Mouse (Mus musculus) activated CD4-positive, CD25-positive, alpha-beta regulatory T cell, adult 4 months (primary cell): ENCODE data around the gene Kif5c. TPM values are rescaled to one million over a fixed set of nuclear protein-coding genes. Genes with fewer than 3 reads are reported as not detected.

ENCODE experiments used
- ATAC-seq: one replicate; pipeline ENCODE4 v1.8.0; 2017
- polyA plus RNA-seq, 2 experiments: library from polyadenylated mRNA; unstranded; fragments of 100-300 nt; shearing (Covaris generic); gene quantifications; one replicate each; pipeline ENCODE4 v1.2.1; 2017

The Kif5c gene
- polyA plus RNA-seq, 2 experiments from 2014 or later = 1.5 to 2.0 TPM

DNA sequence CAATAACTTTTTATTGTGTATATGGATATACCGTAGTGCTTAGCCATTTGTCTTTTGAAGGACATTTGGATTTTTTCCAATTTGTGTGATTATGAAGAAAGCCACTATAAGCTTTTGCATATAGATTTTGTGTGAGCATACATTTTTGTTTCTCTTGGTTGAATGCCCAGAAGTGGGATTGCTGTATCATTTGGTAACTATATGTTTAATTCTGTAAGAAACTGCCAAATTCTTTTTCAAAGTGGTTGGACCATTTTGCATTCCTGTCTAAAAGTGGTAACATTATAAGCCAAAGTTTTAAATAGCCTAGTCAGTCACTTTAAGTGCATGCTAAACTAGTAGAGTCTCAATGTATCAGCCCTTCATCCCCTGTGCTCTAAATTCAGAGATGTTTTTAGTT is 6.5 kb downstream of the Kif5c start:
- no peak for ATAC-seq

DNA sequence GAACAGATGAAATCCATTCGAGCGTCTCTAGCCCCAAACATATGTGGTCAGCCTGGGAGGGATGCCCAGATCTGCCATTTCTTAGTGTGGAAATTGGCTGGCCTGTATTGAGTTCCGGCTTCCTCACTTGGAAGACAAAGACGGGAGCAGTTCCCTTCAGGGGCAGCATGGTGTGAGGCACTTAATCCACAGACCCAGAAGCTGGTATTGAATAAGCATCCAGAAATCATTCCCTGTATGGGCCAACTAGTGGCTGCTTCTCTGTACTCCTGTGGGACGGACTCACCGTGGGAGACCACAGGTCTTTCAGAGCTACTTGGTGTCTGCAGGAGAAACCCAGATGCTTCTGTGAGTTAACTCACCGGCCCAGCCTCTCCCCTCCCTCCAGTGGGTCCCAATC is 8.5 kb downstream of the Kif5c start:
- no peak for ATAC-seq

GRCm38 (mm10) chr2:49628094-49628705 is 9.1 kb downstream of the Kif5c start:
- ATAC-seq = no peak

- ATAC-seq = no peak
Observed at GRCm38 (mm10) chr2:49629181-49629580, 10.1 kb downstream of the Kif5c start.

GRCm38 (mm10) chr2:49630636-49631035 is 11.5 kb downstream of the Kif5c start:
- ATAC-seq = no peak

- ATAC-seq = no peak
Observed at GRCm38 (mm10) chr2:49633231-49633630, 14.1 kb downstream of the Kif5c start.

DNA sequence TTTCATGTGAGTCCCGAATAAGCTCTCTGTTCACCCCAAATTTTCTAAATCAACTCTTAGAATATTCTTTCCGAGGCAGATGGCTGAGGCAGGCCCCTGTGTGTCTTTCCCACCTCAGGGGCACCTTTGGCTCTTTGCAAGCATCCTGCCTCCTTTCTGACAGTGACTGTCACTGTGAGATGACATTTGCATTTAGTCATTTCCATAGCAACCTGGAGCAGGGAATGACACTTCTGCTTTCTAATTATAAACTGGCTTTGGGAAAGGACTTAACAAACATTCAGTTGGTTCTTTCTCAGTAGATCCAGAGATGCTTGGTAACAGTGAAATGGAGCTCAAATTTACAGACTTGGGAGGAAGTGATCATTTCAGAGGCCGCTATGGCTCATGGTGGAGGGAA is 23.7 kb downstream of the Kif5c start:
- ATAC-seq = no peak

DNA sequence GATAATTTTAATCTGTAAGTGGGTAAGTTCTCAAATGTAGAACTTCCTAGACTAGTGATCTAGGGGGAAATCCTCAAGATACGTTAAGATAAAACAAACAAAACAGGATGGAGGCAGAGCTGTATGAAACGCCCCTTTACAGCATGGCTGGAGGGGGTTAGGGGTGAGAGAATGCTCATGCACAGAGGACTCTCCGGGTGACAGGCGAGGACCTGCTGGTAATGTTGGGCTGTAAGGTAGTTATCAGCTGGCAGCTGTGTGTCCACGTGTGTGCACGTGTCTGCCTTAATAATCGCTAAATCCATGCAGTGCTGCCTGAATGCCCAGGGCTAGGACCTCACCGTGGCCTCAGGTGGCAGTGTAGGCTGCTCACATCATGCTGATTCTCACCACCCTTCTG is 24.7 kb downstream of the Kif5c start:
- no peak for ATAC-seq

DNA sequence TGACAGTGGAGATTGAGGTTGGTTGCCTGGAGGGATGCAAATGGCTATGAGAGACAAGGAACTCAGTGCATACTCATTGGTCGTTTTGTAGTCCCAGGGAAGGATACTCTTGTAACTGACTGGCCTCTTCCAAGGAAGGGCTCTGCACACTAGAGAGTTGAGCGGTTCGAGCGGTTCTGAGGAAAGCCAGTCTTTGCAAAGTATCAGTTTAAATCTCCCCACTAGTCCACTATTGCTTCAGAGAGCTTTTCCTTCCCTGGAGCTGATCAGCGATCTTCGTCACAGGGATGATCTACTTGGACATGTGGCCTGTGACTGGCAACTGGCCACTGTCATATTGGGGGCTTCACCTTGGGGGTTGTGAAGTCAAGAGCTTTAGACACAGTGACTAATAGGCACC is 28.5 kb downstream of the Kif5c start:
- ATAC-seq = no peak

GRCm38 (mm10) chr2:49648344-49648743 is 29.2 kb downstream of the Kif5c start:
- ATAC-seq = no peak

DNA sequence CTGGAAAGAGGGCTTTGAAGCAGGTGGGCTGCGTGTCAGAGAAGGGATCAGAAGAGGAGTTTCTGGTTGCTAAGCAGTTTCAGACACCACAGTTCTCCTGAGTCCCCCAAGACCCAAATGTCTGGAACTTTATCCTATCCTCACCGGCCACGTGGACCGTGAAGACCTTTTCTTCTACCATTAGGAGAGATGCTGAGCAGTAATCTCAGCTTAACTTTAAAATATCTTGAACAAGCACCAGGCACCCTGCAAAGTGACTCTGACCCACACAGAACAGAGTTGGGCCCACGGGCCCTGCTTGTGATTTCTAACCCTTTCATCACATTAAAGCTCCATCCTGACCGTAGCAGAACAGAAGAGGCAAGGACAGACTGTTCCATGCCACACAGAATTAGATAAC is 29.7 kb downstream of the Kif5c start:
- no peak for ATAC-seq

- no peak for ATAC-seq
Observed at GRCm38 (mm10) chr2:49649211-49649610, 30.1 kb downstream of the Kif5c start.

- ATAC-seq = no peak
Observed at GRCm38 (mm10) chr2:49651737-49652136, 32.6 kb downstream of the Kif5c start.

DNA sequence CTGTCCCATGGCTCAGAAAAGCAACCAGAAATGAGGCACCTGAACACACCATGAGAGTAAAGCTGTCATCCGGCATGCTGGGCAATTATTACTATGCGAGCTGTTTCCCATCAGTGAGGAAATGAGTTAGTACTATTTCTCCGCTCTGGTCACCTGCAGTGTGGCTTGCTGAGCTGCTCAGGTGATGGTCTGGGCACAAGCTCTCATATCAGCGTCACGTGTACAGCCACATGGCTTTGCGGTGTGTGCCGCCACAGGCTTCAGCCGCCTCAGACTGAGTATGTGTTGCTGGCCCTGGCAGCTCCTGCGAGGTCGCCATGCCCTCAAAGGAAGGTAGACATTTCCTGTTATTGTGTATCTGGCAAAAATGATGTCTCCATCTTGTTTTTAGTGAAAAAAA is 35.5 kb downstream of the Kif5c start:
- ATAC-seq = no peak

- no peak for ATAC-seq
Observed at GRCm38 (mm10) chr2:49655195-49655873, 36.2 kb downstream of the Kif5c start.

GRCm38 (mm10) chr2:49655874-49656195 is 36.7 kb downstream of the Kif5c start:
- ATAC-seq = no peak

DNA sequence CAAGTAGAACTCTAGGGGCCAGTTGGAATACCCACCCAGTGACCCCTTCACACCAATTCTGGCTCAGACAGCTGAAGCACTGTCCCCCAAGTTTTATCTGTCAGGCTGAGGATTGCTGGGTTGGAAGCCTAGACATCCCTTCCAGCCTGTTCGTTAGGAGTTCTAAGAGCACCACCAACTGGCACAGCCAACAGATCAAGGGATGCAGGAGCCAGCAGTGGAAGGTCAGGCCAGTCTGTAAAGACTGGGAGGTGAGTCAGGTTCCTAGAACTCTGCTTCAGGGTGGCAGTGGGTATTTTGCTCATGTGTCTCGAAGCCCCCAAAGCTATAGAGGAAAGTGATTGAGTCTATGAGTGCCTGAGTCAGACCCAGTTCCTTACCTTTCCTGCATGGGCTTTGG is 37.9 kb downstream of the Kif5c start:
- ATAC-seq = no peak

DNA sequence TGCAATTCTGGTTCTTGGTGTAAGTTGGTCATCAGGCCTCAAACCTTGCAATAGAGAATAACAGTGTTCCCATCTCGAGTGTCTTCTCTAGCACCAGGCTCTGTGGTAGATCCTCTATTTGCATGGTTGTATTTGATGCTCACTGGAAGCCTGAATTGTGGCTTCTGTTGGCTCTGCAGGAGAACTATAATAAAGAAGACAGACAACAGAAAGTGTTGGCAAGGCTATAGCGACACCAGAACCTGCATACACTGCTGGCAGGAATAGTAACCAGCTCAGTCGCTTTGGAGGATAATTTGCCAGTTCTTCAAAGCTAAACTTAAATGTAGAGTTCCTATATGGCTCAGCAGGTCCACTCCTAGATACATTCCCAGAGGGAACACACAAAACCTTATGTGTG is 38.6 kb downstream of the Kif5c start:
- ATAC-seq = no peak

GRCm38 (mm10) chr2:49658988-49659387 is 39.9 kb downstream of the Kif5c start:
- ATAC-seq = no peak

GRCm38 (mm10) chr2:49659964-49660363 is 40.9 kb downstream of the Kif5c start:
- no peak for ATAC-seq

GRCm38 (mm10) chr2:49660375-49660923 is 41.4 kb downstream of the Kif5c start:
- ATAC-seq = no peak

- no peak for ATAC-seq
Observed at GRCm38 (mm10) chr2:49661348-49661747, 42.2 kb downstream of the Kif5c start.

DNA sequence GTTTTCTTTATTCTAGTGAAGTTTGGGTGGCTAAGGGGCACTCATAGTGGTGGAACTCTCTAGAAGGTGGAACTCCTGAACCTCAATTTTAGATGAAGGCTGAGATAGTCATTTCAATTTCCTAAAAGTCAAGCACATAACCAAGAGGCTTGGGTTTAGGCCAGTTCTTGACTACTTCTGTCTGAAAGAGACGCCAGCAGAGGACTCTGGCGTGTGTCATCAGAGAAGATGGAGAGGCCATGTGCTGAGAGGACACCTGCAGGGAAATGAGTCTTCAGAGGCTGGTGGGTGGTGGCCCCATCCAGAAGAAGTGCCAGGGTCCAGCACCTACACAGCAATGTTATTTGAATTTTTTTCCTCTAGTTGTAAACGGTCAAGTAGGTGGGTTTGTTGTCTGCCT is 42.8 kb downstream of the Kif5c start:
- ATAC-seq = no peak

- ATAC-seq = no peak
Observed at GRCm38 (mm10) chr2:49671753-49672500, 52.8 kb downstream of the Kif5c start.
